Mouse (Mus musculus) urinary bladder, postnatal 10 days (tissue): ENCODE results near the gene Cdk2.
"Not testable (repeated sequence)": the region's sequence is repeated elsewhere in the genome, so short reads cannot be mapped to it uniquely, and the experiment has no call there.

Experiments used
- DNase-seq: peaks from one replicate; pipeline ENCODE4 v3.0.0; 2022; ENCODE audit warnings: low spot score

Cdk2 gene

DNA sequence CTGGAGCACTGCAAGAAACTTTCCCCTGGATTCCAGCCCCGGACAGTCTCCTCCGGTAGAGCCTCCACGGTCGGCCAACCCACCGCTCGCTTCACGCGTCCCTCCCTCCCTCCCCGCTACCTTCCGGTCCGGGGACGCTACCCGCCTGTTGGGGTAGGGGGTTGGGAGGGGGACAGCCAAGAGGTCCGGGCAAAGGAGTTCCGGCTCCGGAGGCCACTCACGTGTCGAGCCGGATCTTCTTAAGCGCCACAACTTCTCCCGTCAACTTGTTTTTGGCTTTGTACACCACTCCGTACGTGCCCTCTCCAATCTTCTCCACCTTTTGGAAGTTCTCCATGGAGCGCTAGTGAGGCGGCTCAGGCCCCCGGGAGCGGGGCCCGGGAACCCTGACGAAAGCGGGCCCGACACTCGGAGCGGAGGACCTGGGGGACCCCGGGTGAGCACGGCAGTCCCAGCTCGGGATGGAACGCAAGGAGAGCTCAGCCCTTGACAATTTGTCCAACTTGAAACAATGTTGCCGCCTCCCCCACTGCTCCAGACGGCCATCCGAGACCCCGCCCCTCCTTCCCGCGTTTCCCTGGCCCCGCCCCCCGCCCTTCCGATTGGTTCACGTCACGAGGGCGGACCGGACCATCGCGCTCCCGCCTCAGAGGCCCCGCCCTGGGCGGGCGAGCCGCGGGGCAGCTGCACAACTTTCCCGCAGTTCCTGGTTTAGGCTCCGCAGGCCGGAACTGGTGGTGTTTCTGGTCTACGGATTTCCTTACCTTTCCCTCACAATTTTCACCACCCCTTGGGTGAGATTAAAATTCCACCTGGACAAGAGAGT is at the start of gene Cdk2:
Gene Cdk2, minus strand, starts transcription at position 541 of the 826 bp plus-strand sequence.
- DNase-seq = peak; percentile 70

DNA sequence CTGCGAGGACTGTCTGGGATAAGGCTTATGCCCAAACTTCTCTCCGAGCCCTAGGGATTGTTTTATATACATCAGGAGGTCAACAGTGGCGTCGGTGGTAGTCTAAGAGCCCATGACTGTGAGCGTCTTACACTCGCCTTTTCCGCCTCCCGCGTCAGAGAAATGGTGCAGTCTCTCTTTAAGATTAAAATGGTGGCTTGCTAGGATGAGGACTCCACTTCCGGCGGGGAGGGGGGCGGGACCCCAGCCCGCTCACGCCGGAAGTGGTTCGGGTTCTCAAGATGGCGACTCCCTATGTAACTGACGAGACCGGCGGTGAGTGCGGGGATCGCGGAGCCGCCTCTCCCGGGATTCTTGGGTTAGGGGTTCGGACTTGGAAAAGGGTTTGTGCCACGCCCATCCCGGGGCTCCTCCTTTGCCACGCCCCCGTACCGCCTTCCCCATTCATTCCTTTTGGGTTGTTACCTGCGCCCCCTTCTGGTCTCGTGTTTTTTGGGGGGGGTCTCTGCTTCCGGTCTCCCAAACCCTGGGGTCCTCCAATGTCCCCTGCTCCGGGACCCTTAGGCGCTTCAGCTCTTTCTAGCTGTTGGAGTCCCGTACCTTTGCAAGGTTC is 43.5 kb upstream of the Cdk2 start:
- no peak for DNase-seq

GRCm38 (mm10) chr10:128747646-128748251 is 42.9 kb upstream of the Cdk2 start, which contains the start of gene Pym1:
Pym1 (plus strand) TSS chr10:128747889.
- DNase-seq = no peak

DNA sequence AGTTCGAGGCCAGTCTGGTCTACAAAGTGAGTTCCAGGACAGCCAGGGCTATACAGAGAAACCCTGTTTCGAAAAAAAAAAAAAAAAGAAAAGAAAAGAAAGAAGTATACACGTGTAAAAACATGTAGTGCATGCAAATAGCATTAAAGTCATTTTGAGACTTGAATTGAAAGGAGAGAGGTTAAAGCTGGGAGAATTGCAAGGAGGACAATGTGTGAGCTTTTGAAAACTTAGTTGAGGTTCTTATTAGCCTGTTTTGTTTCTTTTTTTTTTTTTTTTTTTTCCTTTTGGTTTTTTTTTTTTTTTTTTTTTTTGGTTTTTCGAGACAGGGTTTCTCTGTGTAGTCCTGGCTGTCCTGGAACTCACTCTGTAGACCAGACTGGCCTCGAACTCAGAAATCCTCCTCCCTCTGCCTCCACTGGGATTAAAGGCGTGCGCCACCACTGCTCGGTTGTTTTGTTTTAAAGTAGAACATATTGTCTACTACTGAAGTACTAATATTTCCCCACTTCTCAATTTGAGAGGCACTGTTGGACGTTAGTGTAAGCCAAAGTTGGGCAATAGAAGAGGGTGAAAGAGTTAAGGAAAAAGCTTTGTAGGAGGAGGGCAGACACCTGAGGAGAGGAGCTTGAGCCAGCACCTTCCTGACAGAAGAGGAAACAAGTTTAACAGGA is 42.3 kb upstream of the Cdk2 start:
- no peak for DNase-seq

DNA sequence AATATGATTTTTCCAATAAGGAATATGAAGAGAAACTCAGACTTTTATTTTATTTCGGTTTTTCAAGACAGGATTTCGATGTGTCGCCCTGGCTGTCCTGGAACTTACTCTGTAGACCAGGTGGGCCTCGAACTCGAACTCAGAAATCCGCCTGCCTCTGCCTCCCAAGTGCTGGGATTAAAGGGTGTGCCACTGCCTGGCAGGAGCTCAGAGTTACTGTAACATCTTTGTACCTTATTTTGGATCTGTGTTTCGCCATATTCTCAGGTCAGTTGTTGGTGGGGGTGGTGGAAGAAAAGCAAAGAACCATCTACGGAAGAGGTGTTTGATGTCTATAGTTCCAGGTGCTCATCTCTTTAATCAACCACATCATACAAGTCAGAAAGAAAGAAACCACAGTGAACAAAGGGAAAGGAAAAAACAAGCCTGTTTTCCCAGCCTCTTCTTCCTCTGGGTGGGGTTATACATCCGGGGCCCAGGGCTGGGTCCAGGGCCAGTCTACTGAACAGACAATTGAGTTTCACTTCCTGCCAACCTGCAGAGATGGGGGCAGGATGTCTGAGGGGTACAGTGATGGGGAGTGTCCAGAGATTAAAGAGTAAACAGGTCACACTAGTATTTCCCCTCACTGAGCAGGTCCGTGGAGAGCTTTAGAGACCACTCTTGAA is 41.2 kb upstream of the Cdk2 start:
- no peak for DNase-seq

DNA sequence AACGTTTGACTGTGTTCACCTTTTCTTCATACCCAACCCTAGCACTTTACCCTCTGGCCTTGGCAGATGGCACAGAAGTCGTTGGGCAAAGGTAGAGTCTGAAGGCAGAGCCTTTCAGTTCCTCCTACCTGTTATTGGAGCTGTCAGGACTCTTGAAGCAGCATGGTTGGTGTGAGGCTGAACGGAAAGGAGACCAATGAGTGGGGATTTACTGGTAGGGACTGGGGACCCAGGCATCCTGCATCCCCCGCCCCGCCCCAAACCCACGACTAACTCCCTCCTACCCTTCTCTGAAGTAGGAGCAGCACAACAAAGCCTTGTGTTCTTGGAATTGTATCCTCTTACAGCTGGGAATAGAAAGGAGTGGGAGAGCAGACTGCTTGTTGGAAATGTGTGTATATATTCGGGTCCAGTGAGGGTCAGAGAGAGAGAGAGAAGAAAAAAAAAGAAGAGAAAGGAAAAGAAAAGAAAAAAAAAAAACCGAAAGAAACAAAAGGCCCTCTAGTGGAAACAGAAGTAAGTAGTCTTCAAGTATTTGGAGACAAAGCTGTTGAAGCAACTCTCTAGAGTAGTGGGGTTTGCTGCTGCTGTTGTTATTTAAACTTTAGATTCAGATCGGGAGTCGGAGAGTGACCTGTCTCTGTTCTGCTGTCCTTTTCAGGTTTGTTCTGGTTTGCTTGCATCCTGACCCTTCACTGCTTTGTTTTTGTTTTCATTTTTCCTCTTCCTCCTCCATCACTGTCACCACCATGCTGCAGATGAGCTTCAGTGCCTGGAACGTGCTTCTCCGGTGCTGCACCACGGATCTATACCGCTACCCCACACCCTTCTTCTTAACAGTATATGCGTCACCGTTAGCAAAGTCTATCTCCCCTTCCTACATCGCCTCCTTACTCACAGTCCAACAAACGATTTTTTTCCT is 40.1 kb upstream of the Cdk2 start, which contains the start of gene Dgka:
Gene Dgka, minus strand, starts transcription at position 176 of the 922 bp plus-strand sequence.
- DNase-seq = no peak

GRCm38 (mm10) chr10:128744211-128744610 is 39.4 kb upstream of the Cdk2 start:
- DNase-seq = no peak

DNA sequence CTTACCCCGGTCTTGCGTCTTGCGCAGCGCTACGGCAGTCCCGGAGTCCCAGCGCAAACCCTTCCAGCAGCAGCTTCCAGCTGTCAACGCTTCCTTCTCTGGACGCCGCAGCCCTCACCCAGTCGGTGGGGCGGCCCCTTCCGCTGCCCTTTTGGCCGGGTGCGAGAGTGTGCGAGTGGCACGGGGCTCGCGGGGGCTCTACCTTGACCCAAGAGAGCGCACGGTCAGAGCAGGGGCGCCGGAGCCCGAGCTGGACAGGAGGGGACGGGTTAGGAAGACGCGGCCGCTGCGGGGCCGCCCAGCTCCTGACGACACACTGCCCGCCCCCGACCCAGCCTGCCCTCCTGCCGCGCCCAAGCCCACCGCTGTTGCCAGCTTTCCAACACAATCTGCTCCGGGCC is 39.0 kb upstream of the Cdk2 start:
- no peak for DNase-seq

- DNase-seq = no peak
These were observed 38.4 kb upstream of the Cdk2 start for GRCm38 (mm10) chr10:128743235-128743634.

DNA sequence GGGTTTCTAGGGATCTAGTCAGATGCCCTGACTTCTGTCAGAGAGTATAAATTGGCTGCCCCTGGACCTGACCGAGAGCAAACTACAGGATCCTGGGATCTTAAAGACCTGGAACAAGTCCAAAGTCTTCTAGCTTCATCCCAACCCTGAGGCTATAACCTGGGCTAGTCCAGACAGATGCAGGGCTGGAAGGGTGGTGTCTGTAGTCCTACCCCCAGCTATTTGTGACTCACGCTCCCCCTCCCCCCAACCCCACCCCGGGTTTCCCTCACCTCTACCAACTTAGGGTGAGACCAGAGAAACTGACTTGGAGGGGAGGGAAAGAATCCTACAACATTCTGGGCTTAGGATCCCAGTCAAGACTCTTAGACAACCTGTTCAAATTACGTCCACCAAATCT is 37.8 kb upstream of the Cdk2 start:
- no peak for DNase-seq

GRCm38 (mm10) chr10:128740296-128740695 is 35.5 kb upstream of the Cdk2 start:
- DNase-seq = no peak

- no peak for DNase-seq
These were observed 32.6 kb upstream of the Cdk2 start for GRCm38 (mm10) chr10:128737435-128737834.

GRCm38 (mm10) chr10:128731992-128732391 is 27.2 kb upstream of the Cdk2 start:
- no peak for DNase-seq

- peak; percentile 42 for DNase-seq
These were observed 26.2 kb upstream of the Cdk2 start for GRCm38 (mm10) chr10:128731002-128731433.

- no peak for DNase-seq
These were observed 23.2 kb upstream of the Cdk2 start for GRCm38 (mm10) chr10:128728059-128728458.

GRCm38 (mm10) chr10:128725466-128725865 is 20.6 kb upstream of the Cdk2 start:
- not testable (repeated sequence) for DNase-seq

GRCm38 (mm10) chr10:128715559-128716537 is 11.0 kb upstream of the Cdk2 start:
- DNase-seq = no peak

- DNase-seq = not testable (repeated sequence)
These were observed 6.5 kb upstream of the Cdk2 start for GRCm38 (mm10) chr10:128711318-128711717.

GRCm38 (mm10) chr10:128705317-128705693 is 474 bp upstream of the Cdk2 start:
- no peak for DNase-seq
